Mouse (Mus musculus): ENCODE measurements around the gene Edaradd.
A peak's percentile ranks its signal among the peaks of the same experiment; 100 is the strongest.
"Not testable (repeated sequence)": the region's sequence is repeated elsewhere in the genome, so short reads cannot be mapped to it uniquely, and the experiment has no call there.

The Edaradd gene

DNA sequence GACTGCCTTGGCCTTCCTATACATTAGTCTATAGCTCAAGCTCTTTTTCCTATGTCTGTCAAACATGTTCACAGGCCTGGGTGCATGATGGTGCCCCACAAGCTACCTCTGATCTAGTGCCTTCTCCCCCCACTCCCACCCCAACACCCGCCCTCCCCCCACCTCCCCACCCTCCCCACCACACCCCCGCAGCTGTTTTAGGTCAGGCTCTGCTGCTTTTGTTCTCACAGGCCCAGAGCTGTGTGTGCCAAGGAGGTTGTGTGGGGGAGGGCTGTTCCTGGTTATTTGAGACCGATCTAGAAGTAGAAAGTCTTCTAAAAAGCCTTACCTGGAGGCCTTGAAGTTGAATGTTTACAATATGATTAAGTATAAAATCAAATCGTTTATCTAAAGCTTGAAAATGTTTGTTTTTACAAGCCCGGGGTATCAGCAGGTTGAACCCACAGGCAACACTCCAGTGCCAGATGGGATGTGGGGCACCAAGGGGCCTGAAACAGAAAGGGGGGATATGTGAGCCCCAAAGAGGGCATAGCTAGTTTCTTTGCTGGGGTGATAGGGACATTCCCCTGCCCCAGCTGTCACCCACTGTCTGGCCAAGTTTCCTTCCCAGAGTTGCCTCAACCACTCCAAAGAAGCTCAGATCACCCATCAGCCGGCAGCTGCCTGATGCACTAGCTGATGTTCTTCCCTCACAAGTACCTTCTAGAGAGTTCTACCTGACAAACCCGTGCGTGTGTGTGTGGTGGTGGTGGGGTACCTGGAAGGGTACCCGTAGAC, 8.9 kb downstream of the Edaradd start:
- DNase-seq, result no peak

DNA sequence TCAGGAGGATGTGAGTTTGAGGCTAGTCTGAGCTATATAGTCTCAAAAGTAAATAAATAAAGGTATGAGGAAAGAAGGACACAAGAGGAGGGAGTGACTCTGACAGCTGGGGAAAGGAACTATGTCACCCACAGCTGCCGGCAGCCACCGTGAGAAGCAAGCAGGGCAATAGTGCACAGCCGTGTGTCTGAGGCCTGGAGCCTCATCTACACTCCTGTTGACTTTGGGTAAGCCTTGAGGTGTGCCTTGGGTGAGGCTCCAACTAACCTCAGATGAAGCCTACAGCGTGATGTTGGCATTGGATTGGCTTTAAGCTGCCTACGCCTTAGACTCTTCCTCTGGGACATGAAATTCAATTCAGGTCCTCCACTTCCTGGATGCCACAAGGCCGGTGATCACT, 10.2 kb downstream of the Edaradd start:
- no peak for DNase-seq

- no peak for DNase-seq
These were observed 12.8 kb downstream of the Edaradd start for GRCm38 (mm10) chr13:12507426-12507825.

- DNase-seq, result no peak
These were observed 14.9 kb downstream of the Edaradd start for GRCm38 (mm10) chr13:12505359-12505758.

GRCm38 (mm10) chr13:12503238-12503751, 16.9 kb downstream of the Edaradd start:
- no peak for DNase-seq

GRCm38 (mm10) chr13:12502665-12503237, 17.5 kb downstream of the Edaradd start:
- no peak for DNase-seq

DNA sequence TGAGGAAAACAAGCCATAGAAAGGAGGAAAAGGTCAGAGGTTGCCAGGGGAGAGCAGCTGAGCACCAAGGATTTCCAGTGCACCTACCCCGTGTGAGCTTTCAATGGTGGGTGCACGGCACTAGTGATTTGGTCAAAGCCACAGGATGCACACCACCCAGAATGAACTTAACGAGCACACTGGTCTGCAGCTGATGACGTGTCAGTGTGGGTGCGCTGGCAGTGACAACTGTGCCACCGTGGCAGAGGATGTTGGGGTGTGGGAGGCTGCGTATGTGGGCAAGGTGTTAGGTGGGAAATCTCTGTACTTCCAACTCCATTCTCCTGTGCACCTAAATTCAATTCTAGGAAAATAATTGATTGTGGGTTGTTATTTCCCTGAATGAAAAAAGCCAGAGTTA, 21.1 kb downstream of the Edaradd start:
- DNase-seq, result no peak

DNA sequence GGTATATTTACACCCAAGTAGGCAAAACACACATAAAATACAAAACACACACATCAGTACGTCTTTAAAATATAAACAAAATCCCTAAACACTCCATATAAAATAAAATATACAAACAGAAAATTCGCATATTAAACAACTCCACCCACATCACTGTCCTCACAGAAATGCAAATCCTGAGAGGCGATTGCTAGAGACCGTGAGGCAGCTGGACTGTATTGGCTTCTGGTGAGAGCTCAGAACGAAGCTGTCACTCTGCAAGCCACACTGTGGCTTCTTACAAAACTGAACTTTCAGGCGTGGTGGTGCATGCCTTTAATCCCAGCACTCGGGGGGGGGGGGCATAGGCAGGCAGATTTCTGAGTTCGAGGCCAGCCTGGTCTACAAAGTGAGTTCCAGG, 22.4 kb downstream of the Edaradd start:
- no peak for DNase-seq

DNA sequence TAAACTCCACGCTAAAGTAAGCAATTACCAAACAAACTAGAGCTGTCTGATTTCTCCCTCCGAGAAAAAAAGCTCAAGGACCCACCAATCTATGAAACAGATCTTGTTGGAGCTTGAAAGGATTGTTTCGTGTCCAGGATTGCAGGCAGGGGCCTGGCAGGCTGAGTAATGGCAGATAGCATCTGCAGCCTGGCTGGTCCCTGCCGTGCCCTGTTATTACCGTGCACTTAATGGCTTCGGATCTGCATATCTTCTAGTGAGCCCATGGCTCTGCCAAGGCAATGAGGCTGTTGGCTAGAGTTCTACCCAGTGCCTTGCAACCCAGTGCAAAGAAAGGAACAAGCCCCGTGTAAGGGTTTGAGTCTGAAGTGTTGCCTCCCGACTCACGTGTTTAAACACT, 25.5 kb downstream of the Edaradd start:
- DNase-seq, result no peak

DNA sequence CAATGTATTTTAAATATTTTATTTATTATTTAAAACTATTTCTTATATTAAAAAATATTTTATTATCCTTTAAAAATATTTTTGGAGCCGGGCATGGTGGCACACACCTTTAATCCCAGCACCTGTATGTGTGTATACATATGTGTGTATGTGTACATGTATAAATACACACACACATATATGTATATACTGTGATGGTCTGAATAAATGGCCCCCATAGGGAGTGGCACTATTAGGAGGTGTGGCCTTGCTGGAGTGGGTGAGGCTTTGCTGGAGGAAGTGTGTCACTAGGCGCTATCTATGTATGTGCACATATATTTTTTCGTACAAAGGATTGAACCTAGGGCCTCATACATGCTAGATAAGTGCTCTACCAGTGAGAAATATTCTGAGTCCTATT, 27.7 kb downstream of the Edaradd start:
- no peak for DNase-seq

DNA sequence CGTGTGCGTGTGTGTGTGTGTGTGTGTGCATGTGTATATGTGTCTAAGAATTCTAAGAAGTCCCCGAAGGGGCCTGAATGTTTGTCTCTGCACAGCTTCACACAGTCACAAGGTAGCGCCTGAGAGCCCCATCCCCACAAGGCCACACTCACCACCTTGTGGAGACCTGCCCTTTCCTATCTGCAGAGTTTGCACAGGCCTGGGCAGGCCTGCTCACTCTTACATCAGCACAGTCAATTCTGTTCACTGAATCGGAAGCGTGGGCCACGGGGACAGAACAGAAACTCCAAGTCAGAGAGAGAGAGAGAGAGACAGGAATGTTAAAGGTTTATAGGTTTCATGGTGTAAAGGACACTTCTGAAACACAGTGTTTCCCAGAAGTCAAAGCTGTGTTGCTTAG, 34.6 kb downstream of the Edaradd start:
- DNase-seq, result no peak

DNA sequence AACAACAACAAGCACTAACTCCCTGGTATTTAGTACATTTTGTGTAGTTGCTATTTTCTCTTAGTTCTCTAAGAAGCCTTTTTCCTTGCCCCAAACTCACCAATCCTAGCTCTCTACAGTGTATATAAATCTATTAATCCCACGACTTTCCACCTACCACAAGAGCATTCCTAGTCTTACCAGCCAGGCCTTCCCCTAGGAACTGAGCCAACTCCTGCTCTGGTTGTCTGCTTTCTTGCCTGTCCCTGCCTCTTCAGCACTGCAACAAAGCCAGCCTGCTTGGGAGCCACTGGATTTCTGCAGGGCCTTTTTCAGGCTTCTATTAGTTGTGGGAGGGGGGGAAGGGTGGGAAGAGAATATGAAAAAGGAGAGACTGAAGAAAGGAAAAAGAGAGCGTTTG, 35.0 kb downstream of the Edaradd start:
- DNase-seq, result no peak

DNA sequence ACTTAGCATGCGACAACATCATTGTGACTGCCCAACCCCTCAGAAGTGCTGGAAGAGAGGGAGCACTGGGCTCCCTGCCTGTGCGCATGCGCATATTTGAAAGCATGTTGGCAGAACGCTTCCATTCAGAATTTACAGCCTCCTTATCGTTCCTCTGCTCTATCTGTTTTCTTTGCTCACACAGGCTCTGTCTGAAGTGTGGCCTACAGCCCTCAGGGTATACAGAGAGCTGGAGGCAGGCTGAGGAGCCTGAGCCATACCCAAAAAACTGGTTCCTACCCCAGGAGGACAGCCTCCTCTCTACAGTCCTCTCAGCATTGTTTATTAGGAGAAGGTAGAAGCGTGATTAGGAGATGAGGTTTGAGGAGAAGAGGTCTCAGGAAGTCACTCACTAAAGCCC, 40.4 kb downstream of the Edaradd start:
- no peak for DNase-seq

DNA sequence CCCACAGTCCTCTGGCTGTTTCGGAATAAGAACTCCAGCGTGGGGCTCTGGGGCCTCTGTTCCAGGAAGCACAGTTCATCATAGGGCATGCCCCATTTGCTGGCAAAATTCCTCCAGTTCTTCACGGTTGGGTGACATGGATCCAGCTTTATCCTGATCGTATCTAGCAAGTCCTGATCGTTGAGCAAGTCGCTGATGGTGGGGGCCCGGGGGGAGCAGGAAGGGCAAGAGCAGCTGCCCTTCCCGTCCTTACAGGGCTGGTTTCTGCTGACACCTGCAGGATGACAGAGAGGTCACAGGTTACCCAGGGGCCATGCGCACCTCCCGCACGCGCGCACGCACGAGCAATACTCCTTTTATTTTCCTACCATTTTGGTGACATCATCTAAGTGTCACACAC, 41.9 kb downstream of the Edaradd start:
- no peak for DNase-seq

- no peak for DNase-seq
These were observed 43.4 kb downstream of the Edaradd start for GRCm38 (mm10) chr13:12476886-12477285.

DNA sequence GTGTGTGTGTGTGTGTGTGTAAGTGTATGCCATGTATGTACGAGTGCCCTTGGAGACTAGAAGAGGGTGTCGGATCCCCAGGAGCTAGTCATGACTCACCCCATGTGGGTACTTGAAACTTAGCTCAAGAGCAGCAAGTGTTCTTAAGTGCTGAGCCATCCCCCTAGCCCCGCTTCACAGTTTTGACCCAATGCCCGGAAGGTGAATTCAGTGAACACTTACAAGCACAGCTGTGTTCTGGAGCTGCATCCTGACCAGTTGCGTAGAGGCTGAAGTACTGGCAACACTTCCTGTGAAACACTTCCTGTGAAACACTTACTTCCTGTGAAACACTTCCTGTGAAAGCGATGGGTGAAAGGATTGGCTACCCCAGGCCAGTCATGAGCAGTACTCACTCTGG, 45.0 kb downstream of the Edaradd start:
- peak; percentile 52 for DNase-seq

GRCm38 (mm10) chr13:12473724-12474378, 46.4 kb downstream of the Edaradd start:
- peak; percentile 84 for DNase-seq

- DNase-seq, result no peak
These were observed 51.8 kb downstream of the Edaradd start for GRCm38 (mm10) chr13:12468488-12468887.

GRCm38 (mm10) chr13:12464844-12465243, 55.4 kb downstream of the Edaradd start, which contains the start of gene Lgals8:
TSS of gene Lgals8 (minus strand) at chr13:12464944.
- DNase-seq, result no peak

- DNase-seq, result not testable (repeated sequence)
These were observed 56.1 kb downstream of the Edaradd start for GRCm38 (mm10) chr13:12464159-12464558.

- DNase-seq, result no peak
These were observed 57.6 kb downstream of the Edaradd start for GRCm38 (mm10) chr13:12462623-12463022.

DNA sequence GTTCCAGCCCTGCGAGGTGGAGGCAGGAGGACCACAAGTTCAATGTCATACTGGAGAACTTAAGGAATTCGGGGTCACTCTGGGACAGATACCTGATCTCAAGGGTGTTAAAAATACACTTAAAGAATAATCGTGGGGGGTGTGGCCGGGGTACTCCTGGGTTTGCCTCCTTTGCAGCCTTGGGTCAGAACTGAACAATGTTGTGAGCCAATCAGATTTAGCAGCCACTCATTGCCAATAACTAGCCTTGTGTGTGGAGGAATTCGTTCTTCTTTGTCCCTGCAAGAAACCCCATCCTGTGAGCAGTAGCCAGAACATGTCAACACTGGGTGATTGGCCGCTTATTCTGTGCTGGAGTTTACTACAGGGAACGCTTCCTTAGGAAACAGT, 58.5 kb downstream of the Edaradd start:
- DNase-seq, result no peak

DNA sequence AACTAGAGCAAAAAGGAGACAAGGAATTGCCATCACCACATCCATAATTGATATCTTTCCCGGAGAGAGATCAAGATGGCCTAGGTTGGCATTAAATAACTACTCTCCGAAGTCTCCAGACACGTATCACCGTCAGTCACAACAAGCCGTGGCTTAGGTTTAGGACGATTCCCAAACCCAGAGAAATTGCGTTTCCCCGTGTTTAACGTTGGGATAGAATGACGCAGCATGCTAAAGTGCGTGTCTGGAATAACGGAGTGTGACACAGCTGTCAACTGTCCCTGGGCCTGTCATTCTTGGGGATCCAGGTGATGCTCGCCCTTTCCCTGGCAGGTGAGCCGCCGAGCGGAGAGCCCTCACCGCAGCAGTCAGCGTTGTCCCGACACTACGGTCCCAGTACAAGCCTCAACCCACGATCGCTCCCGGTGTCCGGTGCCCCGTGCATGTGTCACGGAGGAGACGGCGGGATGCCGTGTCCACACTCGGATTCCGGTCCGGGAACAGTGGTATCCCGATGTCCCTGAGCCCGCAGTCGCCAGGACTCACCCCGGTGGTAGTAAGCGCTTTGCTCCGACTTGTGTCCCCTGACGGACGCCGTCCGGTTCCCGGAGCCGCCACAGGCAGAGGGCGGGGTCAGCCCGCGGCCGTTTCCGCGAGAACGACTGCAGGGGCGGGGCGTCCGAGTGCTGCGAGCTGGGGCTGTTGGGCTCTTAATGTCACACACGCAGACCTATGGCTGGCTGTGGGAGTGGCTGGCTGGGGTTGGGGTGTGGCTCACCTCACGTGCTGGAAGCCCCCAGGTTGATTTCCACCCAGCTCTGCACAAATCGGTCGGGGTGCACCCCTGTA, 59.1 kb downstream of the Edaradd start:
- peak; percentile 95 for DNase-seq

Data from lung, postnatal 14 days (tissue).